1 mouse cellular context compared by ENCODE assay signal in the genomic region with DNA sequence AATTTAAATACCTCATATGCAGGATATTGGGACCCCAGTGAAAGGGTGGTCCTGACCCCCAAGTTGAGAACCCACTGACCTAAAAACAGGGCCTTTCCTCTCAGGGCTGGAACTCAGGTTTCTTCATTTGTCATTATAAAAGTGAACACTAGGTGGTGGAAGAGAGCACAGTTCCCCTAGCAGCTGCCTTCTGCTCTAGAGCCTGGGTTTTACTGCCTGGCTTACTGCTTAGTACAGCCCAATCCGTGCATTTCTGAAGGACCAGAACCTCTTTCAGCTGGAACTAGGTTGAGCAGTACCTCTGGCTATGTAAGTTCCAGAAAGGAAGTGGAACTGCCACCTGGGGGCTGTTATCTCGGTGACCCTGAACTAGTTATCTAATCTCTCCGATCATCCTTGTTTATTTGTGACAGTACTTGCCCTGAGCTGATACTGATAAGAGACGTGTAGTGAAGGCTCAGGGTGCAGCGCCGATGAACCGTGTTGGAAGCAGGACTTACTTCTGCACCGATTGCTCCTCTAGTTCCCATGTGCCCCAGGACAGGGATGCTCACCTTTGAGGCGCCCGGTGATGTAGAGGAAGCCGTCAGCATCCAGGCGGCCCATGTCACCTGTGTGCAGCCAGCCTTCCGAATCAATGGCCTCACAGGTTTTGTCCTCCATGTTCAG.
TF ChIP-seq lines count a peak whose summit lies in the region.

No protein-coding gene starts in this region.

TF ChIP-seq in MEL, 35 proteins besides CTCF, POLR2A, EP300 and RAD21 (continued from another document):
- no peak for TF ChIP-seq MEF2A (IDR thresholded peaks at IDR 0.05; ENCODE audit: extremely low read depth, insufficient replicate concordance, low read depth, low read length, poor library complexity, severe bottlenecking)
- no peak for TF ChIP-seq MAZ (IDR thresholded peaks at IDR 0.05; ENCODE audit: low read depth, low read length)
- no peak for TF ChIP-seq CHD2 (IDR thresholded peaks at IDR 0.05; ENCODE audit: low read length)
- peak; percentile 86 for TF ChIP-seq SMC3 (IDR thresholded peaks at IDR 0.05; ENCODE audit: low read depth, low read length)
- TF ChIP-seq USF2 (IDR thresholded peaks at IDR 0.05; ENCODE audit: borderline replicate concordance in 1 of 2, insufficient read depth in 1 of 2, low read depth in 1 of 2, low read length in 2 of 2), result no peak
- TF ChIP-seq ZKSCAN1 (IDR thresholded peaks at IDR 0.05; ENCODE audit: low read depth, low read length), result no peak
- TF ChIP-seq ZNF384 (IDR thresholded peaks at IDR 0.05; ENCODE audit: low read depth, low read length), result no peak
- TF ChIP-seq SIN3A (IDR thresholded peaks at IDR 0.05; ENCODE audit: low read length), result peak; percentile 8; the same call in 1 of the 2 replicates
- TF ChIP-seq MXI1 (IDR thresholded peaks at IDR 0.05; ENCODE audit: low read depth, low read length), result no peak
- no peak for TF ChIP-seq HCFC1 (IDR thresholded peaks at IDR 0.05; ENCODE audit: low read depth, low read length)
- TF ChIP-seq BHLHE40 (IDR thresholded peaks at IDR 0.05; ENCODE audit: borderline replicate concordance, low read depth, low read length), result no peak
- no peak for TF ChIP-seq RCOR1 (IDR thresholded peaks at IDR 0.05; ENCODE audit: low read depth, low read length)
